Mouse (Mus musculus): ENCODE data around the gene Ergic1.

DNA sequence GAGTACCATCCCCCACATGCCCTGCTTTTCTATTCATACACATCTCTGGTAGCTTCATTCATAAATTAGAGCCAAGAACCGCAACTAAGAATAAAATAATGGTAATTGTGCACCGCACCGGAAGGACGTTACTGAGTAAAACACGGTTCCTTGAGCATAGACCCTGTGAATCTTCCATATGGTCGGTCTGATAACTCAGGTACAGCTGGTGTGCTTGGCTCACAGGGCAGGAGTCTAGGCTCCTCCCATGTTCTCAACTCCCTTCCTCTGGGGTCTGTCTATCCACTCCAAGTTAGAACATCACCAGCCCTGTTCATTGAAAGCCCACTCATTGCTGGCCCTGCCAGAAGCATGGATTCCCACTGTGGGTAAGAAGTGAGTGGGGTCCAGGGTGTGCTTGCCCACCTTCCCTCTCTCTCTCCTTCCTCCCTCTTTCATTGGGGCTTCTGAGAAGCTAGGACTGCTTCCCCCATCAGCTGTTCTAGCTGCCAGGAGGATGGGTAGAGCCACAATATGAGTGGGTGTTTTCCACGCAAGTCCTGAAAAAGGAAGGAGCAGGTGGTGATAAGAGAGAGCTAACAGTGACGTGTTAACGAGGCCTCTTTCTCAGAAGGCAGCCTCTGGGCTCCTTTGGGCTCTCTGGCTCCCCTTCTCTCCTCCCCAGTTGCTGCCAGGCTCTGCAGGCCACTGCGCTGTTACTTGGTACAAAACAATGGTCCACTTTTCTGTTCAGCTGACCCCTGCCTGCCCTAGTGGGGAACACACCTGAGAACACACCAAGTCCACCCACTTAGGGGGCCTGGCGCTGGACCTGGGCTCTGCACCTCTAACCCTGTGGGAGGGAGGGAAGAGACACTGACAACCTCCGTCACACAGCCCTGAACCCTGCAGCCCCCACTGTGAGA, 14.7 kb downstream of the Ergic1 start:
- TF ChIP-seq CTCF (IDR thresholded peaks at IDR 0.05; ENCODE audit: extremely low read depth, insufficient read length, insufficient replicate concordance, low read depth, low read length) (no peak), POLR2A (IDR thresholded peaks at IDR 0.05; ENCODE audit: low read depth, low read length) (no peak)
